Mouse (Mus musculus): ENCODE results near the gene Dusp10.

Gene Dusp10

GRCm38 (mm10) chr1:184108254-184108653 is 95.2 kb downstream of the Dusp10 start:
- DNase-seq, result no peak

- no peak for DNase-seq
Measured at GRCm38 (mm10) chr1:184117586-184117985, 104.5 kb downstream of the Dusp10 start.

- DNase-seq, result no peak
Measured at GRCm38 (mm10) chr1:184117991-184118390, 104.9 kb downstream of the Dusp10 start.

GRCm38 (mm10) chr1:184118586-184118985 is 105.5 kb downstream of the Dusp10 start:
- DNase-seq, result no peak

Measured in kidney, postnatal 4 days (tissue).